Mouse (Mus musculus): ENCODE results near the gene Pfkfb4.

Pfkfb4 gene

DNA sequence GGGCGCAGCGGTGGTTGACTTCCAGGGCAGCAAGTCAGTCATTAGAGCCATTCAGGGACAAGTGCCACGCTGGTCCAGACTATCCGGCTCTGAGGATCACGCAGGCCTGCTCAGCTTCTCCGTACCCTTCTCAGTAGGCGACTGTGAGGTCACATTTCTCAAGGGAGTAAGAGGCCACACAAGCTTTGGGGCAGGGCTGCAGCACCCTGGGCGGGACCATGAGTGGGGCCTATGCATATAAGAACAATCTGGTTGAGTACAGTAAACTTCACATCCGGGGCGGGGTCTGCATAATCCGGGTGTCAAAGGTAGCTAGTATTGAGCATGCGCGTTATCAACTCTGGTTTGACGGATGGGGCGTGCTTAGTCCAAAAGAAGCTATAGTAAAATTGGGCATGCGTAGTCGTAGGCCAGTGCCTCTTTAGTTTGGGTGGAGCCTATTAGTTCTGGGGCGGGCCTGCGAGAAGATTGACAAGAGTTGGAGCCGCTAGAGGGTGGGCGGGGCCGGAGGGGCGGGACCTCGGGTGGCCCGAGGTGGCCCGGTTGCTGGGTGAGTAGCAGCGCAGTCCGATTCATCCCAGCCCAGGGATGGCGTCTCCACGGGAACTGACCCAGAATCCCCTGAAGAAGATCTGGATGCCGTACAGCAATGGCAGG lies at the start of gene Pfkfb4:
TSS of gene Pfkfb4 (plus strand) at position 351 of the 657 bp plus-strand sequence.
- DNase-seq, result peak; percentile 100

DNA sequence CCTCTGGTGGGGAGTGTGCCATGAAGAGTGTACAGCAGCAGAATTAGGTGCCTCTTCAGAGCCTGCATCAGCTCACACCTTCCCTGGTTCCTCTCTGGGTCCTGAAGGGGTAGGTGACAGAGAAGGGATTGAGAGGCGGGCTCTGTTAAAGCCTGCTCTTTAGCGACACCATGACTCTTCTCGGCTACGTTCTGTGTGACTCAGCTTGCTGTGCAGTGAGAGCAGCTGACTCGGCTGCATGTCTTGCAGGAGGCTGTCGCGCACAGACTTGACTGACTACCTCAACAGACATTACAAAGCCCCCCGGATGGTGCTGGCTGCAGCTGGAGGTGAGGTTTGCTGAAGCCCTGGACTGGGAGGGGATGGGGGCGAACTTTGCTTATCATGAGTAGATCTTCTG lies 46.5 kb upstream of the Pfkfb4 start:
- no peak for DNase-seq

DNA sequence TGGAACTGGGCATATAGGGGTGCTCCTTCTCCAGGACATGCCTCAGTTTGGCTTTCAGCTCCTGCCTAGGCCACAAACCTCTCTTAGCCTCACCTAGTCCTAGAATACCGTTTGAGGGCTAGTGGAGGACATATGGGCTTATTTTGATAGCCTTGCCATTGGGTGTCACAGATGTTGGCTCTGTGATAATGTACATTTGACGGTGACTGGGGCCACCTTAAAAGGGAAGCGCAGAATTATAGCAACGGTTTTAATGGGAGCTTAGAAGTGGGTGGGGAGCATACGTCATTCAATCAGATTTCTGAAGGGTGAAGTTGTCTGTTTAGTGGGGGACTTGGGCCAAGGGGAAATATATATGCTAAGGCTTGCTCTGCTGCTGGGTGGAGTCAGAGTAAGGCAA lies 46.0 kb upstream of the Pfkfb4 start:
- no peak for DNase-seq

DNA sequence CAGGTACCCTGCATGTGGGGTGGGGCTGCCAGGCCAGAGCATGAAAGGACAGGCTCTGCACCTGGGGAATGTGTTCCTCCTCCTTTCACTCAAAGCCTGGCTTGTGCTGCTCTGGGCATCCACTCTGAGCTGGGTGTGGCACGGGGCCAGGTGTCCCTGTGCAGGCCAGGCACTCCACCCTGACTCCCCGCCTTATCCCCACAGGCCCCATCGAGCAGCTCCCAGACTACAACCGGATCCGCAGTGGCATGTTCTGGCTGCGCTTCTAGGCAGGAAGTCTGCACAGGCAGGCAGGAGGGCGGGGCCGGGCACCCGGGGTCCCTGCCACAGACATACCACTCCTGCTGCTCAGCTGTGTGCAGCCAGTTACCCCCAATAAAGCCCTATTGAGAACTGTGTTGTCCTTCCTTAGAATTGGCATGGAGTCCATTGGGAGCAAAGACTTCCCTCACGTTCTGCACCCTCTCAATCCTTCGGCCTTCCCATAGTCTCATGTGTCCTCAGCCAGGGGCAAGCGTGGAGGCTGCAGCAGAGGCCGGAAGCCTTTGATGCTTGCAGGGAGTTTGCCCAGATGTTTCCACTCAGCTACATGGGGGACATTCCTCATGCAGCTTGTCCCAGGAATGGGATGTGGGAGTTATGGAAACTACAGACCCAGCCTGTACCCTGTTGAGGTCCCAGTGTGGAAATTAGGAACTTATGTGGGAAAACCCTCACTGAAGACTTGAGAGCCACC lies 42.2 kb upstream of the Pfkfb4 start:
- DNase-seq, result peak; percentile 95

GRCm38 (mm10) chr9:108949967-108950728 lies 41.4 kb upstream of the Pfkfb4 start:
- no peak for DNase-seq

- no peak for DNase-seq
These were observed 38.4 kb upstream of the Pfkfb4 start, which contains the start of gene Col7a1 for GRCm38 (mm10) chr9:108953081-108953636. Col7a1 (plus strand) TSS chr9:108953586.

GRCm38 (mm10) chr9:108955241-108955640 lies 36.3 kb upstream of the Pfkfb4 start:
- no peak for DNase-seq

DNA sequence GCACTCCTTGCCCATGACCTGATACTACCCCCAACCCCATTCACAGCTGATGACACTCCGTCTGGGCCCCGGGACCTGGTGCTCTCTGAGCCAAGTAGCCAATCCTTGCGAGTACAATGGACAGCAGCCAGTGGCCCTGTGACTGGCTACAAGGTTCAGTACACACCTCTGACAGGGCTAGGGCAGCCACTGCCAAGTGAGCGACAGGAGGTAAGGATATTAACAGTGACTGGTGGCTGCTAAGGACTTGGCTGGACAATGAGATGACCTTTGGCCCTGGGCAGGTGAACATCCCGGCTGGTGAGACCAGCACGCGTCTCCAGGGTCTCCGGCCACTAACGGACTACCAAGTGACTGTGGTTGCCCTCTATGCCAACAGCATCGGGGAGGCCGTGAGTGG lies 35.7 kb upstream of the Pfkfb4 start:
- DNase-seq, result no peak

DNA sequence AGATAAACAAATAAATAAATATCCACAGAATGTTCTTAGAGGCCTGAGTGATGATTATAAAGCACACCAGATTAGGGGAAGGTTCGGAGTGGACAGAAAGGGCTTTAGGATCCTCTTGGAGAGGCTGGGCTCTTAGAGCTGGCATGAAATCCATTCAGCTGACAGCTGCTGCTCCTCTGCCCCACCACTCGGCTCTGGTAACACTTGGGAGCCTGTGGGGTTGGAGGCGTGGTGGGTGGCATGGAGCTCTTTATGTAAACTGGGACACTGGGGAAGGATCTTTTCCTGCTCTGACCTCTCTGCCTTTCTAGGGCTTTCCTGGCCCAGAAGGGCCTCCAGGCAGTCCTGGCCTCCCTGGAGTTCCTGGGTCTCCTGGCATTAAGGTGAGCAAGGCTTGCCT lies 28.0 kb upstream of the Pfkfb4 start:
- DNase-seq, result no peak

- DNase-seq, result no peak
These were observed 27.2 kb upstream of the Pfkfb4 start for GRCm38 (mm10) chr9:108964338-108964737.

DNA sequence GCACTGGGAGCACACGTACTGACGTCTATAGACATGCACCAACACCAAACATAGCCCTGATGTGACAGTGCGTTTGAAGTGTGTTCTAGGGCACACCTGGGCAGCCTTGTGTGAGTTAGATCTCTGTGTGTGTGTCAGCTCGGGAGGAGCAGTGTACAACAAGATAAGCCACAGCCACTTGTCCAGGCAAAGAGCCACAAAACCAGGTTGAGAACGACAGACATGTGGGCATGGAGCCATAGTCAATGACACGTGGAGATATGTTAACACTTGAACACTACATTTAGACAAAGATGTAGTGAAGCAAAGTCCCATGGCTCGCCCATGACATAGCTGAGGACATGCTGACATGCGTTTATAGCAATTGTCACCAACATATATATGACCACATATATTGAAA lies 21.0 kb upstream of the Pfkfb4 start:
- no peak for DNase-seq

GRCm38 (mm10) chr9:108976483-108976882 lies 15.1 kb upstream of the Pfkfb4 start:
- DNase-seq, result no peak

DNA sequence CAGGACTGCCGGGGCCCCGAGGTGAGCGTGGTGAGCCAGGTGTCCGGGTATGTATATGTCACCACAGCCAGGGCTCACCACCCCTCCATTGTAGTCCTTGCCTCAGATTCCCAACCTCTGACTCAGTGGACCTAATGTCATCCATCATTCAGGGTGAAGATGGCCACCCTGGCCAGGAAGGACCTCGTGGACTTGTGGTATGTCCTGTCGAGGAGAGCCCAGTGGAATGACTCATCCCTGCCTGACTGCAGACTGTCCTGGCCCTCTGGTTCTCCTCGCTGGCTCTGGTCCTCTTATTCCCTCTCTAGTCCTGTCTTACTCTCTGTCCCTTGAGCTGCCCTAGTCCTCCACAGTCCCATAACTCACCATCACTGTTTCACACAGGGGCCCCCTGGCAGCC lies 13.6 kb upstream of the Pfkfb4 start:
- no peak for DNase-seq

DNA sequence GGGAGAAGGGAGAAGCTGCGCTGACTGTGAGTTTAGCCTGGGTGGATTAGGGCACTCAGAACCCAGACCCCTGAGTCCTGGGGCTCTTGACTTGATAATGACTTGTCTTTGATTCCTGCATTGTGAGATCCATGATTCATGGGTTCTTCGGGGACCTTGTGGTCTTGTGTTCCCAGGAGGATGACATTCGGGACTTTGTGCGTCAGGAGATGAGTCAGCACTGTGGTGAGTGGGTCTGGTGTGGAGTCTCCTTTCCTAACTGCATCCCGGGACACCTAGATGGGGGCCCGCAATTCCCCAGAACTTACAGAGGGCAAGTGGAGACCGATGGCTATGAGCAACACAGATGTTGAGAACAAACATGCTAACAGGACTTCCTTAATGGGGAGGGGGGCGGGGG lies 9.1 kb upstream of the Pfkfb4 start:
- DNase-seq, result no peak

GRCm38 (mm10) chr9:108983209-108983608 lies 8.4 kb upstream of the Pfkfb4 start:
- DNase-seq, result no peak

- no peak for DNase-seq
These were observed 5.9 kb upstream of the Pfkfb4 start, which contains the start of gene Ucn2 for GRCm38 (mm10) chr9:108985710-108986109. Ucn2 (plus strand) TSS chr9:108986010.

DNA sequence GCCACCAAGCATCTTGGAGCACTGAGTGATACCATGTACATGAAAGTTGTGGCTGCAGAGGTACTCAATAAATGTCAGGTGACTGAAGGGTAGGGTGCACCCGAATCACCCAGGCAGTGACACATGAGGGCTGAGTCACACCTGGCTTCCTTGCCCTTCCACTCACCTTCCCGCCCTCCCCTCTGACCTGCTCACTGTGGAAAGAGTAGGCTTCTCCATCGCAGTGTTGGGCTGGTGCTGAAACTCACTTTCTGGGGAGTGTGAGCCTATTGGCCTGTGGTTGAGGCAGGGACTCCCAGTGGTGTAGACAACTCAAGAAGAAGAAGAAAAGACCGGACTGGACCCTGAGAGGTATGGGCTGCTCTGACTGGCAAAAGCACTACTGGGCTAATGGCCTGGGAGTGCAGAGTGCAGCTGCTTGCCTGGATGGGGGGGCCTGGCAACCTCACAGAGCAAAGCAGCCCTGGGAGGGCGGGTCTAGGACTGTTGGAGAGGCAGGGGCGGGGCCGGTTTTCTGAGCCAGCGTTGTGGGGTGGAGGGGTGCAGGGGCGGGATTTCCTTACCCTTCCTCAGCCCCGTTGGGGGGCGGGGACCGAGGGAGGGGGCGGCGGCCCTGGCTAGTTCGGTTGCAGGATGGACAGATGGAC lies 3.8 kb upstream of the Pfkfb4 start:
- DNase-seq, result peak; percentile 97

GRCm38 (mm10) chr9:108989802-108990461 lies 1.6 kb upstream of the Pfkfb4 start:
- peak; percentile 96 for DNase-seq

DNA sequence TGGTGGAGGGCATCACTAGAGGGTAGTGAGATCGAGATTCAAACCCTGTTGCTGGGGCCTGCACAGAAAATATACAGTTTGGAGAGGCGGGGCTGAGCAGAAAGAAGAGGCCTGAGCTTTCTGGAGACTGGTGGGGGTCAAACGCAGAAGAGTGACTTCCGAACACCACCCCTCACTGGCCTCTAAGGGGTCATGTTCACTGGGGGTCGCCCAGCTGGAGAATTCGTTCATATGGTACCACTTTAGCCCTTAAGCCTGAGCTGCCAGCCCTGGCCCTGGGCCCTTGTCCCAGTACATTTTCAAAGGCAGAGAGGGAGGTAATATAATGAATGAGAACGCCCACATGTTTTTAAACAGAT lies 1.1 kb upstream of the Pfkfb4 start:
- peak; percentile 94 for DNase-seq

DNA sequence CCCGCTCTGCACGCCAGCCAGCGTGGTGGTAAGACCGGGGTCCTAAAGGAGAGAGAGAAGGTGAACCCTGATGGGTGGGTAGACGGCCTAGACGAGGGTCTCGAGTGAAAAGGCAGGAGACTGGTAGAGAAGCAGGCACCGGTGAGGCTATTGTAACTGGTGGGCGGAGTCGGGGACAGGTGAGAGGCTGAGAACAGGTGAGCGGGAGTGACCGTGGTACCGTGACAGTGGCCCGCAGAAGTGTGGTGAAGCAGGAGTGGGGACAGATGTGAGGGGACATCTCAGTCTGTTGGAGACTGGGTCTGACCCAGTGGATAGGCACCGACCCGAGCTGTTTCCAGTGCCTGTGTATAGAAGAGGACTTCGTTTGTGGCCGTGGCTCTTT lies 499 bp downstream of the Pfkfb4 start:
- no peak for DNase-seq

DNA sequence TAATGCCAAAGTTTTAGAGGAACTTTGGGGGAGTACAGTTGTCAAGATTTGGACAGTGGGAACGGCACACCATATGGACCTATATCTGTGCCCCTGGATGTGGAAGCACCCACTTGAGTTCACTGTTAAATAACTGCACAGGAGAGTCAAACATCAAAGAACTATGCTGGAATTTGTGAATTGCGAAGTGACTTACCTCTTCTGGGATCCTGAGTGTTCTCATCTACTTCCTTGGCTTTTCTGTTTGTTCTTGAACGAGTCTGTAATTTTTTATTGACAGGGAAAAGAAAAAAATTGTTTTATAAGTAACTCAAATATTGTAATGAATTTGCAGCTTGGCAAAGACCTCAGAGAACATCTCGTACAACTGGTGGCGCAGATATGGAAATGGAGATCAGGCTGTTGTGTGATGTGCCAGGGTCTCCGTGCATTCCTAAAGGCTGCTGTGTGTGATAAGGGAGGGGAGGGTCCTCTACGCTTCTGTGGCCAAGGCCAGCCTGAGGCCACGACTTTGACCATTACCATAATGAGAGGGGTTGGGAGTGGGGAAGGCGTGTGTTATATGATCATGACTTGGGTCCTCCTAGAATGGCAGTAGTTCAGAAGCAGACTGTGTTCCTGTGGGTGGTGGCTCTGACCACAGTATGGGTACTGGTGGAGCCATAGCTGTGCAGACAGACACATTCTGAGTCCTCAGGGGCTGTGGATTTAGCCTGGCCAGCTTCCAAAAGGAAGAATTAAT lies 1.2 kb downstream of the Pfkfb4 start:
- no peak for DNase-seq

DNA sequence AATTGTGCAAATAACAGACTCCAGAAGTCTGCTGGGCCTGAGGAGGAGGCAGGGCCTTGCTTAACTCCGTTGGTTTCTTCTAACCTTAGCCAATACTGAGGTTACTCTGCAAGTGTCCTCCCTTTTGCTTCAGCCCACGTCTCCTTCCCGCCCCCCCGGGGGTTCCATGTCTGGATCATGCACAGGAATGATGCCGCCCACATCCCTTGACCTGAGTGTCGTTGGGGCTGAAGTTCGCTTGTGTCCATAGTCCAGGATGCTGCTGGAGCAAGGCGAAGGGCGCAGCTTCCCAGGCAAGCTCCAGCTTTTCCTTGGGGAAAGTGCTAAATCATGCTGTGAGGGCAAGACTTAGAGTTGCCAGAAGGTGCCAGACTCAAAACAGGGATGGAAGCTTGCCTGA lies 4.8 kb downstream of the Pfkfb4 start:
- DNase-seq, result no peak

All from heart, adult 11 months (tissue).